Mouse (Mus musculus) T-cell, adult 2 months (primary cell): ENCODE results near the gene Dpp4.

Experiments
- DNase-seq: peaks from one replicate; pipeline ENCODE4 v3.0.0; 2022; ENCODE audit warnings: low spot score

The Dpp4 gene

GRCm38 (mm10) chr2:62287532-62287931 lies 124.5 kb downstream of the Dpp4 start:
- DNase-seq = no peak

DNA sequence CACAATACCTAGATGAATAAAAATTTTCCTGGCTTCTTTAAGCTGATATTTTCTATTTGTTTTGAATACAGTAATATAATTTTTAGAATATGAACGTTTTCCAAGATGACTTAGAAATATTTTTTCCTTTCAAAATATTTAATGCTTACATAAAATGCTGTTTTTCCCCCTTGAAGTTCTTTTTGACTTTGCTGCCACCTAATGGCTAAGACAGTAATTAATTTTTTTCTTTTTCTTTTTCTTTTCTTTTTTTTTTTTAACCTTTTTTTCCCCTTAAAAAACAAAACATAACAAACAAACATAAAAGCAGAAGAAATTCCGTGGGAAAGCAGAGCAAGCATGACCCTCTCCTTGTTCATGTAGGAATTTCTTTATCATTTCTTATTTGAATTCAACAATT lies 126.2 kb downstream of the Dpp4 start:
- DNase-seq = no peak

- DNase-seq = no peak
Measured at GRCm38 (mm10) chr2:62285026-62285425, 127.0 kb downstream of the Dpp4 start.
